Mouse (Mus musculus) cerebral cortex, adult 2 months (tissue): ENCODE results near the gene Gipc2.

Source experiments
- WGBS: fragments of 180-500 bp; shearing (Covaris S2); methylation state at CpG from one replicate; pipeline ENCODE4 v1.1.7; 2018; 5-methylcytosine and 5-hydroxymethylcytosine counted together

The Gipc2 gene

DNA sequence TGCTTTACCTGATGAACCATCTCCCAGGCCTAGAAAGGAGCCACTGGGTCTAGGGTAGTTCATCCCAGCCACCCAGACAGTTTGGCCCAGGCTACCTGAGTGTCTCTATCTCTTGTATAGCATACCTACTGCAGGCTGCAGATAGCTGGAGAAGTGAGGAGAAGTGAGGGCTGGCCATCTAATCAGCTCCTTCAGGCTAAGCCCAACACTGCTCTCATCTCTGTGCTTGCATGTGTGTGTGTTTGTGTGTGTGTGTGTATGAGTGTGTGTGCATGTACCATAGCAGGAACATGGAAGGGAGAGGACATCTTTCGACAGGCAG is 13.6 kb downstream of the Gipc2 start:
- WGBS: 100% methylated on average over 1 of the region's 1 CpGs

DNA sequence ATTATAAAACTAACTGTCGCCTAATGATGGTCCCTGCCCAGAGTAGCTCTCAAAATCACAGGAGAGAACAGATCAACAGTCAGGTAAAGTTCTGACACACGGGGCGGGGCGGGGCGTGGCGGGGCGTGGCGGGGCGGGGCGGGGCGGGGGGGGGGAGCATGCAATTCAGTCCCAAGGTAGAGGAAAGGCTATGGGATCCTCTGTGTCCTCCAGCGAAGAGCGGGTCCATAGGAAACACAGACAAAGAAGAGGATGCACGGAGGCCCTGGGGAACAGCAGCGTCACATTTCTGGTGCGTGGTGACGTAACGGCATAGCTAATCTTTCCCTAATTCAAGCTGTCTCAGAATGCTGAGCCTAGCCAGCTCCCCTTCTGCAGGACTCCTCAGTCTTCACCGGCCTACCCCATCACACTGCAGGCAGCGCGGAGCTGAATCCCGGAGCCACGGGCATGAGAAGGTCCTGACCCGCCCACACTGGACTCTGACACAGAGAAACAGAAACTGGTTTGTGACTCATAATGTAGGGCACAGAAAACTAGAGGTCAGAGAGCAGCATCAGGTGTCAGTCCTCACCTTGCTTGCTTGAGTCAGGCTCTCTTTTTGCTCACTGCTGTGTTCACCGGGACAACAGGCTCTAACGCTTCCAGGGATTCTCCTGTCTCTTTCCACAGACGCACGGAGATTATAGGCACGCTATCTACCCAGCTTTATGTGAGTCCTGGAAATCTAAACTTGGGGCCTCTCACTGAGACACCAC is 14.1 kb downstream of the Gipc2 start:
- WGBS: 58% methylated on average over 29 of the region's 29 CpGs

DNA sequence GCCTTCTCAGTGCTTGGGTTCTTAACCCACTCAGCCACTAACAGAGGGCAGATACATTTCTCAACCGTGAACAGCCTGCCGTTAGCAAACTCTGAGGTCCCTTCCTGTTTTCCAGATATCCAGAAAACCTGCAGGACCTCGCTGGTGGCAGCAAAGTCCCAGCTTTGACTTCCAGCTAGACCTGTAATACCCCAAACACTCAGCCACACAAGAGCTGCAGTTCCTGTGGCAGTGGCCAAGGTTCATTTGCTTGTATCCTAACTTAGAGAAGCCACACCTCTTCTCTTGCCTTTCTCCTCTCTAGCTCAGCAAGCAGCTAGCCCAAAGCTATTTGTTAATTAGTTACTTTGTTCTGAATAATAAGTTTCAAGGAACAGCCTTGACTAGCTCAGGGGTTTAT is 16.2 kb downstream of the Gipc2 start:
- 63% methylated on average over 3 of the region's 3 CpGs for WGBS

DNA sequence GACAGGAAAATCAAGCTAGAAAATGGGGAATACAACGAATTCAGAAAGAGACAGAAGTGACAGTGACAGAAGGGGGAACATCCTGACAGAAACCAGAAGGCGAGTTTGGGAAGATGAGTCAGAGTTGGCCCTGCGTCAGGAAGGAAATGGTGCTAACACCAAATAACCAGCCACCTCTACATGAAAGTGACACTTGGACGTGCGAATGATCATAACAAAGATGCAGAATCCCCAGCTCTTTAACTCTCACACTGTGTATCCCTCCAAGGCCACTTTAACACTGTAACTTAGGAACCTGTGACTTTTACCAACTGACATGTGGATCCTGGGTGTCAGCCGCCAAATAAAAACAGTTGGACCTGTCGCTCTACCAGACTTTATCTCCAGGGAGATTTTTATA is 16.6 kb downstream of the Gipc2 start:
- WGBS: 58% methylated on average over 7 of the region's 7 CpGs

DNA sequence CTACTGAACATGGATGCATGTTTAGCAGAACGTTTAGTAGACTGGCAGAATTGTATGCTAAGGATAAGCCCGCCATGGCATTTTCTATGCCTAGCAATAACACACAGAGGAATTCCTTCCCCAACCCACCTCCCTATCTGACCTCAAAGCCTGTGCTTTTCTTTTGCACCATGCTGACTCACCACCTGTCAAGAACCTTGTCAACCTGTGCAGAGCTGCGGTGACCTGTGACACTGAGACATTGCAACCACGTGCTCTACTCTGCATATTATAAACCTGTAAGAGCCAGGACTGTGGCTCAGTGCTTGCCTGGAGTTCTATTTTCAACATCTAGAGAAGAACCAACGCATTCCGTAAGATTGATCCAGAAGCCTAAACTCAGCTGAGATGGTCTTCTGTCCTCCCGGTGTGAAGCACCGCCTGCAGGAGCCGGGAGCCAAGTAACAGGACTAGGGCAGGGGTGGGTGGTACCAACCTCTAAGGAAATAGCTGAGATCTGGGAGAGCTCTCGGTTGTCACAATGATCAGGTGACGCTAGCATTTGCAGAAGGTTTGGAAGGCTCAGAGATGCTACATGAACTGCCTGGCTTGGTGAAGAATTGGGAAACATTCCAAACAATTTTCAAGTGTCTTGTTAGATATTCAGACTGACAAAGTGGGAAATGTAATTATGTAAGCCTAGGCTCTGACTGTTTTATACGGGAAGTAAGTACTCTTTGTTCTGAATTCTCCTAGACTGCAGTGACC is 18.8 kb downstream of the Gipc2 start:
- 54% methylated on average over 12 of the region's 12 CpGs for WGBS

DNA sequence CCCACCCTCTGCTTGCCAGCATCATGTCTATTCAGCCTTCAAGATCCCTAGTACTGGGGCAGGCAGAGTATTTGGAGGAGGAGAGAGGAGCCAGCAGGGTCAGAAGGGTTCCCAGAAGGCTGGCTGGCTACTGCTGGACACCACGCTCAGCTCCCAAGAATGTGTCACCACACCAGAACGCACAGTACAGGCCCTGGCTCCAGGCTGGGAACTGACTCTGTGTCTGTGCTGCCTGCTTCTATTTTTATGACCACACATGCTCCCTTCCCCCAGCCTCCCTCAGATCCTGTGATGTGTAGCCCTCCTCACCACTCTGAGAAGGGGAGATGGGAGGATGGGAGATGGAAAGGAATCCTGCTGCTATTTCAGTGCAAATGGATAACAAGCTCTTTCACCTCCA is 20.8 kb downstream of the Gipc2 start:
- WGBS: 27% methylated on average over 2 of the region's 2 CpGs

DNA sequence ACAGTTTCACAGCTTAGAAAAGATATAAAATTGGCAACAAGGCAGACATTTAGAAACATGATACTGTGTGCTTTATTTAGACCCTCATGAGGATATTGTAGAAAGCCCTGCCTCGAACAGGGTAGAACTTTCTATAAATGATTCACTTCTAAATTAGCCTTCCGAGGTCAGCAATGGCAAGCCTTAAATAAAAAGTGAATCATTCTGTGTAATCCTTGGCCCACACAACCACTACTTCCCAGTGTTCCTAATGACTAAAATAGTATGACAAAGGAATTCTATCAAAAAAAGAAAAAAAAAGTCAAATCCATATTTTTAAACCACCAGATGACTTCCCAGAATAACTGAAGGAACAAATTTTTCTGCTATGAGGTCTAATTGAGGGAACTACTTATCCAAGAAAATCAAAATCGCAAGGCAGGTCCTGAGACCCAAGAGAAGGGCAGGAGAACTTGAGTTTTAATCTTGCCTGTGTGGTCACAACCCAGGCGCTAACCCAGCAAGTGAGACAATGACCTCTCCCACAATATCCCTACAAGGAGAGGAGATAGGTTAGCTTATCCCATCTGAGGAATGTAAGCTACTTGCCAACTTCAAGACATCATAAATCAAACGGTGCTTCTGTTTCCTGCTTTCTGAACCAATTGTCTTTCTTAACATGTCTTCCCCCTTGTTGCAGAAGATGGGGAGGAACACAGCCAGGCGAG is 22.9 kb downstream of the Gipc2 start:
- 51% methylated on average over 6 of the region's 6 CpGs for WGBS

DNA sequence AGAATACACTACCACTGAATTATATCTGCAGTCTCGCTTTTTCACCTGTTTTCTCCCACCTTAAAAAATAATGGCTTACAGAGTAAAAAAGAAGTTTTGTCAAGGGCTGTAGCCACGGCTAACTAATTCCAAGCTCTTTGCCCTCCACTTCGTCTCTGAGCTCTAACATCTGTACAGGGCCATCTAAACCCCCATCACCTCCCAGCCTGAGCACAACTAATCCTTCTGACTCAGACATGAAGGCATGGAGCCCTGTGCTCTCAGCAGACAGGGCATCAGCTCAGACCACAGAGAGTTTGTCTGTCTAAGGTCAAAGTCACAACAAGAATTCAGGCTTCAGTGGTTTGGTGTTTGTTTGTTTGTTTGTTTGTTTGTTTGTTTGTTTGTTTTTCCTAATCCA is 23.9 kb downstream of the Gipc2 start:
- WGBS: 85% methylated on average over 3 of the region's 3 CpGs

DNA sequence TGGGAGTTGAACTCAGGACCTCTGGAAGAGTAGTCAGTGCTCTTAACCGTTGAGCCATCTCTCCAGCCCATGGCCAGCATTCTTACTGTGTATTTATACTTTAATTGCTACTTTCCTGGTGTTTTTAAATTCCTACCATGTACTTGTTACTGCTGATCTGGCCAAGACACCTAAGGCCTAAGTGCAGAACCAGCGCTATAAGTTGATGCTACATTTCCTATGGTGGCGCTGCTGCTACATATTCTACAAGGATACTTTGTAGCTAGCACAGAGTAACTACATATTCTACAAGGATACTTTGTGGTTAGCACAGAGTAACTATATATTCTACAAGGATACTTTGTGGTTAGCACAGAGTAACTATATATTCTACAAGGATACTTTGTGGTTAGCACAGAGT is 26.7 kb downstream of the Gipc2 start:
- WGBS: 94% methylated on average over 3 of the region's 3 CpGs

DNA sequence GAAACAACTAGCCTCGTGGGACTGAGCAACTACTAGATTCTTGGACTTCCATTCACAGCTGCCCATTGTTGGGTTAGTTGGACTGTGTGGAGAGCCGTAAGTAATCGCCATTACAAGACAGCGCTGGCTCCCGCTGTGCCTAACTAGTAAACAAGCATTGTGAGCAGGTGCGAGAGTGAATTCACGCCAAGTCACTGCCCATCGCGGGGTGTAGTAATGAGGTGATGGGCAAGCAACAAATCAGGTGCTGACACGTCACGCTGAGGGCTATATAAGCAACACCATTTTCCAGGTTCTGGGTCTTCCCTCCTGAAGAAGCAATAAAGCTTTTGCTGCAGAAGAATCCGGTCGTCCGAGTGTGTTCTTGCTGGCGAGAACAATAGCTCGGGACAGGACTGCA is 29.9 kb downstream of the Gipc2 start:
- 93% methylated on average over 16 of the region's 16 CpGs for WGBS

DNA sequence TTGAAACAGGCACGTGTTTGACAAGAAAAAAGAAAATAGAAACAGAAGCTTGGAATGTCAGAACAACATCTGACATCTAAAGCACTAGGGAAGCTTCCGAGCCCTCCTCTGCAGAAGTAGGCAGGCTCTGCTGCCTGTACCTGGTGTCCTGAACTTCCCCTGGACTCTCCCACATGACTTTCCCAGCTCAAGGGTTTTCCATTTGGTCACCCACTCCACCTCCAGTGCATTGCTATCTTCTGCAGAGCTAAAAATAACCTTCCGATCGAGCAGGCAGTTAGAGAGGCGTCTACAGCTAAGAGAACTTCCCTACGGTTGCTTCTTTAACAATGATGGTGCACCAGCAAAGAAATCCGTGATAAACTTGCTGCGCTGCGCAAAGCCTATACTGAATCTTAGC is 32.4 kb downstream of the Gipc2 start:
- 39% methylated on average over 9 of the region's 9 CpGs for WGBS

DNA sequence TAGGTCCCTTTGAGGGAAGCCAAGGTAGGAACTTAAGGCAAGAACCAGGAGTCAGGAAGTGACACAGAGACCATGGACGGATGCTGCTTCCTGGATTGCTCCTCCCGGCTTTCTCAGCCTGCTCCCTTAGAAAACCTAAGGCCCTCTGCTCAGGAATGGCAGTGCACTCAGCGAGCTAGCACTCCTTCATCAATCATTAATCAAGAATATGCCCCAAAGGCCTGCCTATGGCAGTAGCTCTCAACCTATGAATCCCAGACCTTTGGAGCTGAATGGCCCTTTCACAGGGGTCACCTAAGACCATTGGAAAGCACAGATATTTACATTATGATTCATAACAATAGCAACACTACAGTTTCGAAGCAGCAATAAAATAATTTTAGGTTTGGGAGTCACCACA is 35.1 kb downstream of the Gipc2 start:
- WGBS: 91% methylated on average over 4 of the region's 4 CpGs

DNA sequence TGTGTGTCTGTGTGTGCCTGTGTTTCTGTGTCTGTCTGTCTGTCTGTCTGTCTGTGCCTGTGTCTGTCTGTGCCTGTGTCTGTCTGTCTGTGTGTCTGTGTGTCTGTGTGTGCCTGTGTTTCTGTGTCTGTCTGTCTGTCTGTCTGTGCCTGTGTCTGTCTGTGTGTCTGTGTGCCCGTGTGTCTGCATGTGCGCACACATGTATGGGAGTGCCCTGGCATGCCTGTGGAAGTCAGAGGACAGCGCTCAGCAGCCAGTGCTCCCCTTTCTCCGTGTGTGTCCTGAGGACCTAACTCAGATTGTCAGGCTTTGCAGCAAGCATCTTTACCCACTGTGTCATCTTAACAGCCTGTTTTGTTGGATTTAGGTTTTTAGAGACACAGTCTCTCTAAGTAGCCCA is 36.6 kb downstream of the Gipc2 start:
- WGBS: 96% methylated on average over 4 of the region's 4 CpGs

DNA sequence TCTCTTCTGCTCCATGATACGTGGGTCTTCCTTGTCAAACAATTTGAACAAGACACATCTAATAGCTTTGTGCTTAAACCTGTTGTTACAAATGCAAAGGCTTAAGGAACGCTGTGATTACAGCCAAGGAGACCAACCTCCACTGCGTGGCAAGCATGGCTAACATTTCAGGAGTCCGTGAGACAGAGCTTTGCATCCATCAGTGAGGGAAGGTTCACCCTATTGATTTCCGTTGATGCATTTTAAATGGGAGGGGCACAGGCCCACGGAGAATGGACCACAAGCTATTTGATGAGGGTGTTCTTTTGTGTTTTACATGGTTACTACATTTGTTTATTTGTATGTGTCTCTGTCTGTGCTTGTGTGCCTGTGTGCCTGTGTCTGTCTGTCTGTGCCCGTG is 37.4 kb downstream of the Gipc2 start:
- 85% methylated on average over 7 of the region's 7 CpGs for WGBS

DNA sequence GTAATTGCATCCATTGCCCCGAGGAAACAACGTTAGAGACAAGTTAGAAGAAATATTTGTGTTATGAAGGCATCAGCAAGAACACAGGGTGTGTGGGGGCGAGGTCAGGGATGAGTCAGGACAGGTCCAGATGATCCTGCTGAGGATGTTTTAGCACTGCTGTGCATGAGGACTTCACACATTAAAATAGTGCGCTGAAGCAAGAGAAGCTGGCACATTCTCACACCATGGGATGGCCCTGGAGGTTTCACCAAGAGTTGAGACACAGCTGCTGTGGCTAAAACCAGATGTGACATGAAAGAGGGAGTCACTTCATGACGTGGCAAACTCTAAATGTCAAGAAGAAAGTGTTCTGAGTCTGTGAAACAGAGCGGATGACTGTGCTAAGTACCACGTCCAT is 38.9 kb downstream of the Gipc2 start:
- 78% methylated on average over 7 of the region's 7 CpGs for WGBS

DNA sequence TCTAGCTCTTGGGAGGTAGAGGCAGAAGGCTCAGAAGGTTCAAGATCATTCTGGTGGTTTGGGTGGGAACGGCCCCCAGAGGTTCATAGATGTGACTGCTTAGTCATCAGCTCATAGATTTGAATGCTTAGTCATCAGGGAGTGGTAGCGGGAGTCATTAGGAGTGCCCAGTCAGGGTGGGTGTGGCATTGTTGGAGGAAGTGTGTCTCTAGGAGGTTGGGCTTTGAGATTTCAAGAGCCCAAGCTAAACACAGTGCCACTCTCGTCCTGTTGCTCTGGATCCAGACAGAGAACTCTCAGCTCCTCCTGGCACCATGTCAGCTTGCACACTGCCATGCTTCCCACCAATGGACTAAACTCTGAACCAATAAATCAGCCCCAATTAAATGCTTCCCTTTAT is 43.3 kb downstream of the Gipc2 start:
- WGBS: 75% methylated on average over 3 of the region's 3 CpGs

DNA sequence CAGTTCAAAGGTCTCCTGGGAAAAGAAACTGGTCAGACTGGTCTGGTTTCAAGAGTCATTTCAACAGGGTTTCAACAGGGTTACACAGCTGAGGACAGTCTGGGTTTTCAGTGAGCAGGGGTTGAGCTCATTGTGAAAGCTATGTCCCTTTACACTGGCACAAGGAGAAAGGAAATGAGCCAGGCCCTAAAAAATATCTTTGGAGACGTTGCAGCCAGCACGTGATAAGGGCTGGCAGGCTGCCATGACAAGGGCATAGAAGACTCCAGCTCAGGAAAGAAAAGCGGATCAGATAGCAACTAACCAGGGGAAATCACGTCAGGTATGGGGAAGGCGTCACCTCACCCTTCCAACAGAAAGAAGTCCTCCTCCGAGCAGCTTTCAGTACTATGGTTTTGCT is 43.9 kb downstream of the Gipc2 start:
- WGBS: 43% methylated on average over 6 of the region's 6 CpGs

DNA sequence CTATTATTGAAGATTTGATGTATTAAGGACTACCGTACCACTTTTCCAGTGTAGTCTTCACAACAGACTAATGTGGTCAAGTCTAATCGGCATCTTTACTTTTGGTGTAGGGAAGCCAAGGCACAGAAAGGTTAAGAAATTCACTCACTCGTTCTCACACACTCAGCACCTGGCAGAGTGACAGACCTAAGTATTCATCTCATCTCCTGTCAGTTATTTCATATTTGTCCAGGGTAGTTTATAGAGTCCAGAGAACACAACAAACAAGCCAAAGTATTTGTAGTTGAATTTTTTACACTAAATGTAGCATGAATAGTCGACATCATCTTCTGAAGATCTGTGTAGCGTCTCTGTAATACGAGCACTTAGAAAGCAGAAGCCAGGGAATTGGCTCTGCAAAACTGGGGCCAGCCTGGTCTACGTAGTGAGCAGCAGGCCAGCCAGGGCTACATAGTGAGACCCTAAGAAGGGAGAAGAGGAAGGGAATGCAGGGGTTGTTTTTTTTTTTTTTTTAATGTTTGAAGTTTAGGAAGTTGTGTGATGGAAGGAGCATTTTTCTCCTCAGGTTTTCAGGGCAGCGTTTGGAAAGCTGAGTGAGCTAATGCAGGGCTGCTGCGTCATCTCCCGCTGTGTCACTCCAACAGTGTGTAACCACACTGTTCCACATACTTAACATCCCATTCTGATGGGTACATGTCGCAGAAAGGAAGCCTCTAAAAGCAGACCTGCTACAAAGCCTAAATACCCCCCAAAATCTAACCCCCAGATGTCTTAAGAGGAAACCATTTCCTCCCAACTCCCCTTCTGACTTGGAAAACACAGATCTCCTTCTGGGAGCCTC is 44.6 kb downstream of the Gipc2 start:
- 86% methylated on average over 11 of the region's 11 CpGs for WGBS

DNA sequence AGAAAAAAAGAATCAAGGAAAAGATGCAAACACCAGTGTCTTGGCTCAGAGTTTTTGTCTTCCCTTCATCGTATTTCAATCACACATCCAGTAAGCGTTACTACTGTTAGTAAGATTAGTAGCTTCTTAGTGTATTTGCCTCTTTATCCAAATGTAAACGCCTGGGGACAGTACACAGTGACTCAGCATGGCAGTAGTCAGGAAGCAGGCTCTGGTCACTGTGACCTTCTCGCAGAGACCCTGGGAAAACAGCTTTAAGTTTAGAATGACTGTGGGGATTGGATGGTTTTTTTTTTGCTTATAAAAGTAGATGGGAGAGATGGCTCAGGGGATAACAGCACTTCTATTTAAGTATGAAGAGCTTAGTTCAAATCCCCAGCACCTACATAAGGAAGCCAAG is 46.0 kb downstream of the Gipc2 start:
- 80% methylated on average over 4 of the region's 4 CpGs for WGBS

DNA sequence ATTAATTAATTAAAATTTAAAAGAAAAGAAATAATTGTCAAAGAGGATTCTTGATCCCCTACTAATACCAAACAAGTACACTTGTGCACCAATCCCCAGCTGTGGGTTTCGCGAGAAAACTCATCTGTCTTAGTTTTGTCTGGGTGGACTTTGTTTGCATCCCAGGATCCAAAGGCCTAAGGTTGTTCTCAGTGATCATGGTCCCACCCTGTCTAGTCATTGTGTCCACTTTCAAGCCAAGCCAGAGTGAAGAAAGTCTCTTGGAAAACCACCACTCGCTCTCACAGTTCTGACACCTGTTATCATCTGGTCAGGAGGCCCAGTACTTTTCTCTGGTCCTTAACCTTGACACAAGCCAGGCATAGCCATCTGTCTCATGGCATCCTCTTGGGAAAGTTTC is 48.1 kb downstream of the Gipc2 start:
- 100% methylated on average over 3 of the region's 3 CpGs for WGBS

DNA sequence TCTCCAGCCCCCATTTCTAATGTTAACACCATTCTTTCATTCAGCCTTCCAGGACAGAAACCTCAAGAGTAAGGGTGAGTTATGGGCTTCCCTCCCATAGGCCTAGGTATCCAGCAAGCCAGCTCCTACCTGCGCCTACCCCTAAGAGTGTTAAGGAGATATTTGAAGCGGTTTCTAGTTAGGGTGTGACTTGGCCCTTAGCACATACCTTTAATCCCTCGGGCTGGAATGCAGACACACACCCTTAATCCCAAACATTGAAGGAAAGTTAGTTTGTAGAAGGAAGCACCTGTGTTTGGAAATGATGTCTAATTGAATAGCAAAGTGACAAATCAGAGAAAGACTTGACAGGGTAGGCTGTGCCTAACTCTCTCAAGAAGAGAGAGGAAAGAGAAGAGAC is 49.9 kb downstream of the Gipc2 start:
- WGBS: 89% methylated on average over 3 of the region's 3 CpGs

DNA sequence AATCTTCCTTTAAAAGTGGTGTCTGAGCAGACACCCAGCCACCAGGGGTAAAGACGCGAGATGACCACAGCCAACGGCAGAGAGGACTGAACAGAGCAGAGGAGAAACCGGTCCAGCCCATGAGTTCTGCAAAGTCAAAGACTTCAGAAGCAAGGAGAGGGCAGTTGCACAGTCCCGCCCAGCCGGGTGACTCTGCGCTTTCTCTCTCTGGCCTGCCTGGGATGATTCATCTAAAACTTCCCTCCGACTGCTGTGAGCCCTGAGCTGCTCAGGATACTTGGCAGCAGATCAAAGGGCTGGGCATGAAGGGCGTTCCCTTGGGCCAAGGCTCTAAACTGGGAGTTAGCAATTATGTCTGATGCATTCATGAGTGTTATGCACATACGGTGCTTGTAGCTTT is 51.2 kb downstream of the Gipc2 start:
- 51% methylated on average over 10 of the region's 10 CpGs for WGBS
